Comparison of ENCODE assay signal across 8 mouse cellular contexts in genomic region chr11:67024867-67025477, GRCm38 (mm10). TPM values are rescaled to one million over a fixed set of nuclear protein-coding genes. Genes with fewer than 3 reads are reported as not detected.
DNase-seq lines count a peak whose midpoint lies in the region; ATAC-seq and TF ChIP-seq lines count a peak whose summit lies in the region.

Gene Tmem220, plus strand, starts transcription at chr11:67025154.

- no peak within 1 kb of the TSS for H3K4me3 ChIP-seq in C2C12 (ENCODE audit: insufficient read depth, poor library complexity, severe bottlenecking)
- peak within 1 kb of the TSS; percentile 64 for H3K4me3 ChIP-seq in erythroblast, embryonic 14.5 days (replicated peaks)
- H3K4me3 ChIP-seq in heart, embryonic 11.5 days (ENCODE audit: low read depth, low read length) = peak within 1 kb of the TSS; percentile 58
- H3K4me3 ChIP-seq in kidney, embryonic 16.5 days (ENCODE audit: low read length) = peak within 1 kb of the TSS; percentile 65
- H3K4me3 ChIP-seq in liver, adult 2 months (ENCODE audit: insufficient read depth, low read depth, low read length) = peak within 1 kb of the TSS; percentile 95
- peak within 1 kb of the TSS; percentile 15 for H3K4me3 ChIP-seq in myocyte

- H3K4me1 ChIP-seq in erythroblast, embryonic 14.5 days (ENCODE audit: control insufficient read depth) = peaks cover 20% of the 10 kb centered on the region
- 0 out of 2 replicates have a peak, but pooled peaks cover 3% of the 10 kb centered on the region for H3K4me1 ChIP-seq in heart, embryonic 11.5 days (ENCODE audit: control insufficient read depth, insufficient read depth, low read length)
- peaks cover 6% of the 10 kb centered on the region; the same call in 1 of the 2 replicates for H3K4me1 ChIP-seq in kidney, embryonic 16.5 days (ENCODE audit: insufficient read depth, low read length)
- H3K4me1 ChIP-seq in liver, adult 2 months (ENCODE audit: control insufficient read depth, insufficient read depth, low read length) = peaks cover 7% of the 10 kb centered on the region; the same call in 1 of the 2 replicates

- no peaks in the 10 kb centered on the region for H3K79me3 ChIP-seq in C2C12 (ENCODE audit: low read depth)

- peak; percentile 66 for TF ChIP-seq CTCF in C2C12 (IDR thresholded peaks at IDR 0.05; ENCODE audit: control insufficient read depth, insufficient read depth, insufficient read length)
- TF ChIP-seq CTCF in brain, embryonic 14.5 days (IDR thresholded peaks at IDR 0.05; ENCODE audit: borderline replicate concordance, extremely low read depth, insufficient read depth, insufficient read length) = peak; percentile 84
- TF ChIP-seq CTCF in liver, adult 2 months (IDR thresholded peaks at IDR 0.05; ENCODE audit: low read depth, low read length) = peak; percentile 87

- WGBS in heart, embryonic 11.5 days (ENCODE audit: insufficient replicate concordance) = 3% methylated on average over 35 of the region's 35 CpGs
- WGBS in kidney, embryonic 16.5 days = 2% methylated on average over 34 of the region's 35 CpGs
- WGBS in liver, adult 2 months = under 1% methylated on average over 35 of the region's 35 CpGs

- DNase-seq in brain, embryonic 14.5 days (ENCODE audit: low read depth) = peak; percentile 96
- peak; percentile 81 for DNase-seq in liver, adult 2 months (ENCODE audit: extremely low read depth, low read depth, low spot score)
- peak; percentile 95 for DNase-seq in splenic B cell, adult 2 months (ENCODE audit: low read depth, low spot score)

- H3K9me3 ChIP-seq in erythroblast, embryonic 14.5 days (ENCODE audit: control insufficient read depth, low read length) = no peaks in the 10 kb centered on the region
- H3K9me3 ChIP-seq in heart, embryonic 11.5 days (replicated peaks; ENCODE audit: control insufficient read depth, low read length) = no peaks in the 10 kb centered on the region
- no peaks in the 10 kb centered on the region for H3K9me3 ChIP-seq in kidney, embryonic 16.5 days (ENCODE audit: low read length)

- peak within 1 kb of the TSS; percentile 81 for H3K4me2 ChIP-seq in heart, embryonic 11.5 days
- H3K4me2 ChIP-seq in kidney, embryonic 16.5 days (replicated peaks; ENCODE audit: low read depth, low read length) = peak within 1 kb of the TSS; percentile 83
- H3K4me2 ChIP-seq in myocyte (ENCODE audit: low read depth) = peak within 1 kb of the TSS; percentile 89

- H3K27me3 ChIP-seq in C2C12 (ENCODE audit: control insufficient read depth, insufficient read depth, insufficient read length) (no peaks in the 10 kb centered on the region), myocyte (ENCODE audit: control insufficient read depth, insufficient read depth, insufficient read length) (no peaks in the 10 kb centered on the region)
- peaks cover 5% of the 10 kb centered on the region for H3K27me3 ChIP-seq in erythroblast, embryonic 14.5 days (ENCODE audit: control insufficient read depth)
- H3K27me3 ChIP-seq in heart, embryonic 11.5 days (ENCODE audit: control insufficient read depth, insufficient read depth, low read length) = peaks cover 8% of the 10 kb centered on the region; the same call in 1 of the 2 replicates
- H3K27me3 ChIP-seq in kidney, embryonic 16.5 days (ENCODE audit: insufficient read depth, low read length) = peaks cover 7% of the 10 kb centered on the region; the same call in 1 of the 2 replicates
- H3K27me3 ChIP-seq in liver, adult 2 months (ENCODE audit: control insufficient read depth, insufficient read depth, low read length) = no peaks in the 10 kb centered on the region
- H3K27me3 ChIP-seq in splenic B cell, adult 2 months (ENCODE audit: control insufficient read depth, insufficient read depth, low read length, poor library complexity, severe bottlenecking) = no peaks in the 10 kb centered on the region

- H3K79me2 ChIP-seq in C2C12 (ENCODE audit: control insufficient read depth, insufficient read depth) (no peaks in the 10 kb centered on the region), myocyte (ENCODE audit: control insufficient read depth, insufficient read depth) (no peaks in the 10 kb centered on the region)
- 0 out of 2 replicates have a peak, but pooled peaks cover 3% of the 10 kb centered on the region for H3K79me2 ChIP-seq in liver, adult 2 months (ENCODE audit: control insufficient read depth, insufficient read depth, low read length)

- 0 out of 2 replicates have a peak, but pooled peaks have one; percentile 19 for TF ChIP-seq POLR2A in brain, embryonic 14.5 days (IDR thresholded peaks at IDR 0.05; ENCODE audit: borderline replicate concordance, extremely low read depth, insufficient read depth, insufficient read length, poor library complexity, severe bottlenecking)
- TF ChIP-seq POLR2A in liver, adult 2 months (IDR thresholded peaks at IDR 0.05; ENCODE audit: extremely low read depth, insufficient read depth, low read length) = peak; percentile 90
- peak; percentile 93 for TF ChIP-seq POLR2A in myocyte (IDR thresholded peaks at IDR 0.05; ENCODE audit: insufficient read length, low read depth)

- peak within 1 kb of the TSS; percentile 31 for H3ac ChIP-seq in C2C12 (ENCODE audit: control insufficient read depth, insufficient read length, low read depth)
- H3ac ChIP-seq in myocyte (ENCODE audit: control insufficient read depth, insufficient read length) = no peak within 1 kb of the TSS

- peak; percentile 99 for ATAC-seq in heart, embryonic 11.5 days (replicated peaks; ENCODE audit: insufficient number of reproducible peaks, low FRiP score, low TSS enrichment)
- ATAC-seq in kidney, embryonic 16.5 days (ENCODE audit: low FRiP score, low TSS enrichment) = peak; percentile 99

- no peak within 1 kb of the TSS for H3K27ac ChIP-seq in heart, embryonic 11.5 days (ENCODE audit: low read depth, low read length)
- H3K27ac ChIP-seq in kidney, embryonic 16.5 days (ENCODE audit: low read length) = no peak within 1 kb of the TSS
- H3K27ac ChIP-seq in liver, adult 2 months (replicated peaks; ENCODE audit: insufficient read depth, low read depth, low read length) = peak within 1 kb of the TSS; percentile 91

- H3K9ac ChIP-seq in heart, embryonic 11.5 days (ENCODE audit: low read depth, low read length) = peak within 1 kb of the TSS; percentile 82
- H3K9ac ChIP-seq in kidney, embryonic 16.5 days (replicated peaks; ENCODE audit: low read length) = peak within 1 kb of the TSS; percentile 78
- H3K9ac ChIP-seq in liver, adult 2 months (ENCODE audit: low read depth, low read length) = peak within 1 kb of the TSS; percentile 97

- H3K36me3 ChIP-seq in C2C12 (ENCODE audit: control insufficient read depth, insufficient read depth) (no peaks in the 10 kb centered on the region), myocyte (ENCODE audit: control insufficient read depth, insufficient read depth) (no peaks in the 10 kb centered on the region)
- H3K36me3 ChIP-seq in erythroblast, embryonic 14.5 days (ENCODE audit: control insufficient read depth) = no peaks in the 10 kb centered on the region
- no peaks in the 10 kb centered on the region for H3K36me3 ChIP-seq in heart, embryonic 11.5 days (ENCODE audit: control insufficient read depth, insufficient read depth, low read length)
- H3K36me3 ChIP-seq in kidney, embryonic 16.5 days (ENCODE audit: insufficient read depth, low read length) = no peaks in the 10 kb centered on the region
- H3K36me3 ChIP-seq in liver, adult 2 months (ENCODE audit: control insufficient read depth, insufficient read depth, low read length) = no peaks in the 10 kb centered on the region
- no peaks in the 10 kb centered on the region for H3K36me3 ChIP-seq in splenic B cell, adult 2 months (ENCODE audit: control insufficient read depth, insufficient read depth, low read length, poor library complexity, severe bottlenecking)

TF ChIP-seq in C2C12, 6 proteins besides CTCF, POLR2A, EP300 and RAD21:
- TF ChIP-seq CEBPB (IDR thresholded peaks at IDR 0.05; ENCODE audit: low read depth) (no peak), MAX (IDR thresholded peaks at IDR 0.05) (peak; percentile 40)

TF ChIP-seq in myocyte, 11 proteins besides CTCF, POLR2A, EP300 and RAD21:
- TF ChIP-seq MYOG (IDR thresholded peaks at IDR 0.05; ENCODE audit: control insufficient read depth in 1 of 3, insufficient read depth in 1 of 3, insufficient read length in 2 of 3, low read depth in 2 of 3) (peak in 1 of 3 experiments; percentile 44), POLR2AphosphoS2 (IDR thresholded peaks at IDR 0.05; ENCODE audit: insufficient read length, low read depth) (peak; percentile 63), REST (IDR thresholded peaks at IDR 0.05; ENCODE audit: insufficient read depth, insufficient read length) (no peak), SRF (IDR thresholded peaks at IDR 0.05; ENCODE audit: control insufficient read depth, insufficient read length, low read depth) (no peak)

RNA-seq across cellular contexts. Expression of gene Tmem220, which starts in this region (rescaled TPM):
- polyA plus RNA-seq in C2C12 (2012; fragmentation: generic; extraction: Trizol) = 0.09 TPM
- polyA plus RNA-seq in brain, embryonic 14.5 days (2012; rRNA removed) = 0.45 and 0.93 TPM in 2 replicates
- polyA plus RNA-seq in erythroblast, embryonic 14.5 days (2012) = not detected in 2 replicates
- polyA plus RNA-seq in heart, embryonic 11.5 days (2014; fragmentation: Nextera tagmentation; extraction: Ambion mirVana) = 0.87 and 2.1 TPM in 2 replicates
- polyA plus RNA-seq in kidney, embryonic 16.5 days (2015; fragmentation: Nextera tagmentation; extraction: Ambion mirVana) = 1.8 and 2.3 TPM in 2 replicates
- 6.6 and 8.7 TPM in 2 replicates for total RNA-seq in liver, adult 2 months (2014; rRNA removed)
- 9.5 and 9.9 TPM in 2 replicates for polyA plus RNA-seq in liver, adult 2 months (2012; rRNA removed)
- 0.70 TPM for polyA plus RNA-seq in myocyte (2012; fragmentation: generic; extraction: Trizol)

Comparison
In these comparisons a context has a peak if more than half of its experiments do, and no peak if none do; other contexts are left out.
1. Peak in DNase-seq in brain, embryonic 14.5 days; RNA of the gene not detected or under 1 TPM.
2. POLR2A ChIP-seq: peak in every context shown above with its lines; median percentile 93 in myocyte; 90 in liver, adult 2 months; 19 in brain, embryonic 14.5 days.